Mouse (Mus musculus): ENCODE results near the gene Dpf2. TPM values are rescaled to one million over a fixed set of nuclear protein-coding genes. Genes with fewer than 3 reads are reported as not detected.

The Dpf2 gene
- total RNA-seq, 2 experiments from 2014 or later: 77.6 to 84.0 TPM

GRCm38 (mm10) chr19:5937095-5937835 is 24.5 kb upstream of the Dpf2 start:
- peak in 1 of 2 experiments; percentile 54 for DNase-seq

GRCm38 (mm10) chr19:5935691-5936090 is 22.9 kb upstream of the Dpf2 start:
- peak; percentile 61 to 76 for DNase-seq

GRCm38 (mm10) chr19:5935266-5935665 is 22.5 kb upstream of the Dpf2 start:
- peak; percentile 76 to 81 for DNase-seq

GRCm38 (mm10) chr19:5929634-5930596 is 17.1 kb upstream of the Dpf2 start:
- peak; percentile 81 to 83 for DNase-seq

- DNase-seq: no peak
These were observed 15.7 kb upstream of the Dpf2 start for GRCm38 (mm10) chr19:5928546-5928945.

GRCm38 (mm10) chr19:5928104-5928503 is 15.3 kb upstream of the Dpf2 start:
- DNase-seq: no peak

GRCm38 (mm10) chr19:5927532-5927931 is 14.7 kb upstream of the Dpf2 start:
- no peak for DNase-seq

GRCm38 (mm10) chr19:5927026-5927425 is 14.2 kb upstream of the Dpf2 start:
- DNase-seq: no peak

GRCm38 (mm10) chr19:5925311-5925855 is 12.6 kb upstream of the Dpf2 start:
- no peak for DNase-seq

- peak; percentile 98 for DNase-seq
These were observed 11.9 kb upstream of the Dpf2 start, which contains the start of gene Cdc42ep2 for GRCm38 (mm10) chr19:5924713-5925093. Gene Cdc42ep2, minus strand, starts transcription at chr19:5924816.

- DNase-seq: peak; percentile 93 to 98
These were observed 11.3 kb upstream of the Dpf2 start for GRCm38 (mm10) chr19:5923990-5924712.

- DNase-seq: no peak
These were observed 10.2 kb upstream of the Dpf2 start for GRCm38 (mm10) chr19:5922963-5923362.

- DNase-seq: peak; percentile 79 to 86
These were observed 9.5 kb upstream of the Dpf2 start for GRCm38 (mm10) chr19:5922119-5922942.

- DNase-seq: peak; percentile 61 to 76
These were observed 8.9 kb upstream of the Dpf2 start for GRCm38 (mm10) chr19:5921715-5922114.

GRCm38 (mm10) chr19:5912103-5913006 is 455 bp downstream of the Dpf2 start:
- peak; percentile 99 for DNase-seq

- DNase-seq: no peak
These were observed 1.2 kb downstream of the Dpf2 start for GRCm38 (mm10) chr19:5911430-5912102.

GRCm38 (mm10) chr19:5910221-5910620 is 2.6 kb downstream of the Dpf2 start:
- DNase-seq: no peak

- no peak for DNase-seq
These were observed 5.5 kb downstream of the Dpf2 start for GRCm38 (mm10) chr19:5907275-5907674.

- DNase-seq: peak; percentile 96 to 97
These were observed 18.7 kb downstream of the Dpf2 start, which contains the start of gene Tigd3 for GRCm38 (mm10) chr19:5894002-5894678. Gene Tigd3, minus strand, starts transcription at chr19:5894149.
